Mouse (Mus musculus) myocyte (in vitro differentiated cells): ENCODE results near the gene Lnx2. TPM values are rescaled to one million over a fixed set of nuclear protein-coding genes. Genes with fewer than 3 reads are reported as not detected.

ENCODE experiments used
- H3K27me3 ChIP-seq: one replicate; pipeline ENCODE4 v1.6.1; 2011; ENCODE audit not compliant: control insufficient read depth, insufficient read depth, insufficient read length
- H3K36me3 ChIP-seq: one replicate; pipeline ENCODE4 v1.6.1; 2011; ENCODE audit not compliant: control insufficient read depth, insufficient read depth
- H3K4me2 ChIP-seq: one replicate; pipeline ENCODE4 v1.6.1; 2011; ENCODE audit warnings: low read depth, control low read depth
- H3K4me3 ChIP-seq: one replicate; pipeline ENCODE4 v1.5.1; 2011; ENCODE audit warnings: mild to moderate bottlenecking, control low read depth, moderate library complexity
- H3K79me2 ChIP-seq: one replicate; pipeline ENCODE4 v1.6.1; 2011; ENCODE audit not compliant: control insufficient read depth, insufficient read depth
- H3ac ChIP-seq: one replicate; pipeline ENCODE4 v1.6.1; 2011; ENCODE audit not compliant: control insufficient read depth, insufficient read length
- CEBPB ChIP-seq: IDR thresholded peaks from 2 replicates; pipeline ENCODE4 v1.6.1; 2011; ENCODE audit warnings: mild to moderate bottlenecking, moderate library complexity; ENCODE audit not compliant: poor library complexity, insufficient read depth, severe bottlenecking
- E2F4 ChIP-seq: IDR thresholded peaks from one replicate; pipeline ENCODE4 v1.6.1; 2011; ENCODE audit warnings: mild to moderate bottlenecking, control low read depth, moderate library complexity; ENCODE audit not compliant: insufficient read depth
- MAX ChIP-seq: IDR thresholded peaks from one replicate; pipeline ENCODE4 v1.6.1; 2011; ENCODE audit warnings: low read depth, mild to moderate bottlenecking, control low read depth
- MYOD1 ChIP-seq, 3 experiments: IDR thresholded peaks; one replicate each; pipeline ENCODE4 v1.6.1; 2011; ENCODE audit warnings: control low read depth in 2 of 3, low read depth in 2 of 3, mild to moderate bottlenecking in 2 of 3, moderate library complexity in 1 of 3; ENCODE audit not compliant: insufficient read length in 2 of 3, control insufficient read depth in 1 of 3
- MYOG ChIP-seq, 3 experiments: IDR thresholded peaks; one replicate each; pipeline ENCODE4 v1.6.1; 2011; ENCODE audit warnings: control low read depth in 2 of 3, low read depth in 2 of 3, mild to moderate bottlenecking in 2 of 3; ENCODE audit not compliant: insufficient read length in 2 of 3, control insufficient read depth in 1 of 3, insufficient read depth in 1 of 3
- POLR2A ChIP-seq: IDR thresholded peaks from one replicate; pipeline ENCODE4 v1.6.1; 2011; ENCODE audit warnings: low read depth, mild to moderate bottlenecking, control low read depth, moderate library complexity; ENCODE audit not compliant: insufficient read length
- POLR2AphosphoS2 ChIP-seq: IDR thresholded peaks from one replicate; pipeline ENCODE4 v1.6.1; 2011; ENCODE audit warnings: low read depth, control low read depth; ENCODE audit not compliant: insufficient read length
- REST ChIP-seq: IDR thresholded peaks from one replicate; pipeline ENCODE4 v1.6.1; 2011; ENCODE audit warnings: mild to moderate bottlenecking, control low read depth, moderate library complexity; ENCODE audit not compliant: insufficient read depth, insufficient read length
- SRF ChIP-seq: IDR thresholded peaks from one replicate; pipeline ENCODE4 v1.6.1; 2011; ENCODE audit warnings: low read depth; ENCODE audit not compliant: control insufficient read depth, insufficient read length
- TCF12 ChIP-seq: IDR thresholded peaks from one replicate; pipeline ENCODE4 v1.6.1; 2011; ENCODE audit warnings: mild to moderate bottlenecking, control low read depth; ENCODE audit not compliant: poor library complexity, insufficient read depth, severe bottlenecking
- TCF3 ChIP-seq: IDR thresholded peaks from one replicate; pipeline ENCODE4 v1.6.1; 2011; ENCODE audit warnings: low read depth, control low read depth; ENCODE audit not compliant: insufficient read length
- USF1 ChIP-seq: IDR thresholded peaks from one replicate; pipeline ENCODE4 v1.6.1; 2011; ENCODE audit warnings: low read depth, mild to moderate bottlenecking, control low read depth, moderate library complexity
- polyA plus RNA-seq: library from polyadenylated mRNA; unstranded; fragments of >200 nt; fragmentation: generic; extraction: Trizol; gene quantifications from one replicate; pipeline ENCODE4 v1.2.1, GENCODE M21; 2012; ENCODE audit warnings: missing spikeins

The Lnx2 gene
- polyA plus RNA-seq, 1 experiment = 2.2 TPM

GRCm38 (mm10) chr5:147100180-147100579 is 23.8 kb upstream of the Lnx2 start:
- H3K4me2 ChIP-seq = no peak overlapping the region
- H3K36me3 ChIP-seq = peaks cover 19% of the 10 kb centered on the region
- no peaks in the 10 kb centered on the region for H3K27me3 ChIP-seq
- H3K79me2 ChIP-seq = no peaks in the 10 kb centered on the region
- no peak overlapping the region for H3K4me3 ChIP-seq
- no peak overlapping the region for H3ac ChIP-seq
- no peak for TF ChIP-seq TCF12
- TF ChIP-seq TCF3 = no peak

GRCm38 (mm10) chr5:147098667-147099066 is 22.3 kb upstream of the Lnx2 start:
- Histone ChIP-seq H3K36me3 (peaks cover 10% of the 10 kb centered on the region), H3ac (no peak overlapping the region)
- TF ChIP-seq REST (no peak), USF1 (no peak), MYOG (IDR thresholded peaks at IDR 0.05; ENCODE audit: control insufficient read depth in 1 of 3, insufficient read depth in 1 of 3, insufficient read length in 2 of 3, low read depth in 2 of 3) (no peak), TCF12 (no peak), POLR2AphosphoS2 (no peak), MYOD1 (IDR thresholded peaks at IDR 0.05; ENCODE audit: control insufficient read depth in 1 of 3, insufficient read length in 2 of 3, low read depth in 2 of 3) (no peak)

DNA sequence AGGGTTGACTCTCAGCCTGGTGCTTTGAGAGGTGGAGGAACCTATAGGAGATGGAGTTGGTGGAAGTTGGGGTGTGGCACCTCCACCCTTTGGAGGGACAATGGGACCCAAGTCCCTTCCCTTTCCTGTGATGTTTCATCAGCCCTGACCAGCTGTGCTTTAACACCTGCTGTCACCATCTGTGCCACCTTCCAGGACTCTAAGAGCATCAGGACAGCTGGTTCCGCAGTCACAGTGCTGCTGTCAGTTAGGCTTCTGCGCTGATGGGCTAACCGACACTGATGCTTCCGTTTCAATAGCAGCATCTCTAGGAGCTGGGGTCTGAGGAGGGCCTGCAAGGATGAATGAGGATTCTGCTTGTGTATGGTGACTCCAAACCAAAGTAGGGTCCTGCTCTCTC is 20.2 kb upstream of the Lnx2 start:
- no peak overlapping the region for H3K4me2 ChIP-seq
- H3K79me2 ChIP-seq = no peaks in the 10 kb centered on the region
- no peak overlapping the region for H3K4me3 ChIP-seq
- no peak overlapping the region for H3ac ChIP-seq
- H3K27me3 ChIP-seq = no peaks in the 10 kb centered on the region
- peaks cover 8% of the 10 kb centered on the region for H3K36me3 ChIP-seq
- TF ChIP-seq POLR2AphosphoS2 (no peak), MYOD1 (IDR thresholded peaks at IDR 0.05; ENCODE audit: control insufficient read depth in 1 of 3, insufficient read length in 2 of 3, low read depth in 2 of 3) (peak in 2 of 3 experiments; percentile 33 to 66), TCF3 (no peak), TCF12 (peak; percentile 27), E2F4 (no peak), MAX (no peak), MYOG (IDR thresholded peaks at IDR 0.05; ENCODE audit: control insufficient read depth in 1 of 3, insufficient read depth in 1 of 3, insufficient read length in 2 of 3, low read depth in 2 of 3) (peak in 2 of 3 experiments; percentile 38 to 76)

More at GRCm38 (mm10) chr5:147098667-147099066, 22.3 kb upstream of the Lnx2 start:
- no peaks in the 10 kb centered on the region for H3K27me3 ChIP-seq
- H3K4me2 ChIP-seq = no peak overlapping the region
- H3K79me2 ChIP-seq = no peaks in the 10 kb centered on the region
- no peak overlapping the region for H3K4me3 ChIP-seq

- Histone ChIP-seq H3K36me3 (no peaks in the 10 kb centered on the region), H3K4me3 (no peak overlapping the region), H3ac (no peak overlapping the region), H3K4me2 (peak overlapping the region; percentile 34), H3K79me2 (no peaks in the 10 kb centered on the region), H3K27me3 (no peaks in the 10 kb centered on the region)
- TF ChIP-seq TCF3 = no peak
- no peak for TF ChIP-seq SRF
- no peak for TF ChIP-seq E2F4
- TF ChIP-seq POLR2AphosphoS2 = no peak
- no peak for TF ChIP-seq MYOG (IDR thresholded peaks at IDR 0.05; ENCODE audit: control insufficient read depth in 1 of 3, insufficient read depth in 1 of 3, insufficient read length in 2 of 3, low read depth in 2 of 3)
- TF ChIP-seq CEBPB = no peak
- no peak for TF ChIP-seq REST
- no peak for TF ChIP-seq USF1
- TF ChIP-seq MYOD1 (IDR thresholded peaks at IDR 0.05; ENCODE audit: control insufficient read depth in 1 of 3, insufficient read length in 2 of 3, low read depth in 2 of 3) = no peak
- TF ChIP-seq MAX = no peak
- TF ChIP-seq TCF12 = no peak
- no peak for TF ChIP-seq POLR2A
Measured at GRCm38 (mm10) chr5:147094296-147094695, 17.9 kb upstream of the Lnx2 start.

DNA sequence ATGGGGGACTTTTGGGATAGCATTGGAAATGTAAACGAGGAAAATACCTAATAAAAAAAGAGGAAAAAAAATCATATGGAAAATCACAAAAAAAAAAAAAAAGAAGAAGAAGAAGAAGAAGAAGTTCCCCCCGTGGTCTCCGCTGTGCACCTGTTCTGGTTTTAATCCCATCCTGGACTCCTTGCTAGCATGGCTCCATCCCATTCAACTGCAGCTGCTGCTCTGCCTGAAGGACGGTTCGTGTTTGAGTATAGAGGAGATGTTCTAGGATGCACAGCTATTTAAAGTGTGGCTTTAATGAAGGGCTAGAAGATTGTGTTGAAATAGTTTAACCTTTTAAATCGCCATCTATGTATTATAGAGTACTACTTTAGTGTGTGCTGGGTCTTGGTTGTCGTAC is 16.1 kb upstream of the Lnx2 start:
- no peak for TF ChIP-seq CEBPB
- peak in 2 of 3 experiments; percentile 8 to 34 for TF ChIP-seq MYOG (IDR thresholded peaks at IDR 0.05; ENCODE audit: control insufficient read depth in 1 of 3, insufficient read depth in 1 of 3, insufficient read length in 2 of 3, low read depth in 2 of 3)
- no peak for TF ChIP-seq USF1
- TF ChIP-seq POLR2AphosphoS2 = no peak
- TF ChIP-seq MYOD1 (IDR thresholded peaks at IDR 0.05; ENCODE audit: control insufficient read depth in 1 of 3, insufficient read length in 2 of 3, low read depth in 2 of 3) = peak; percentile 15 to 67 (median 65)
- no peak for TF ChIP-seq POLR2A
- TF ChIP-seq E2F4 = no peak
- peak; percentile 9 for TF ChIP-seq TCF12
- no peak for TF ChIP-seq SRF

More for the DNA sequence above, 16.1 kb upstream of the Lnx2 start:
- H3K27me3 ChIP-seq = no peaks in the 10 kb centered on the region
- H3K79me2 ChIP-seq = peaks cover under 1% of the 10 kb centered on the region
- H3ac ChIP-seq = no peak overlapping the region
- H3K36me3 ChIP-seq = no peaks in the 10 kb centered on the region
- no peak overlapping the region for H3K4me2 ChIP-seq
- no peak overlapping the region for H3K4me3 ChIP-seq
